Mouse (Mus musculus): ENCODE results near the gene Fcf1. TPM values are rescaled to one million over a fixed set of nuclear protein-coding genes. Genes with fewer than 3 reads are reported as not detected.

Fcf1 gene
- 106 and 142 TPM in 2 replicates for polyA plus RNA-seq (2016; fragmentation: Nextera tagmentation; extraction: Ambion mirVana)

GRCm38 (mm10) chr12:84970428-84971096, at the start of gene Fcf1, which contains the start of gene Arel1:
Gene Fcf1 (plus strand): TSS chr12:84970897.
Gene Arel1 (minus strand): TSS chr12:84970900.
- no peaks in the 10 kb centered on the region for H3K27me3 ChIP-seq (ENCODE audit: insufficient read depth, poor library complexity, severe bottlenecking)
- peak; percentile 94 for DNase-seq (ENCODE audit: low spot score)
- peak within 1 kb of the TSS; percentile 88 for H3K27ac ChIP-seq
- under 1% methylated on average over 42 of the region's 42 CpGs for WGBS
- peaks cover 22% of the 10 kb centered on the region for H3K36me3 ChIP-seq
- no peaks in the 10 kb centered on the region for H3K9me3 ChIP-seq
- H3K4me3 ChIP-seq: peak within 1 kb of the TSS; percentile 91
- H3K4me1 ChIP-seq: peaks cover 15% of the 10 kb centered on the region

GRCm38 (mm10) chr12:84921881-84922419, 48.7 kb upstream of the Fcf1 start:
- Histone ChIP-seq H3K27ac (no peak overlapping the region), H3K4me3 (no peak overlapping the region), H3K9me3 (no peaks in the 10 kb centered on the region), H3K4me1 (no peaks in the 10 kb centered on the region), H3K27me3 (ENCODE audit: insufficient read depth, poor library complexity, severe bottlenecking) (no peaks in the 10 kb centered on the region), H3K36me3 (peaks cover 77% of the 10 kb centered on the region)
- 74% methylated on average over 8 of the region's 8 CpGs for WGBS
- DNase-seq (ENCODE audit: low spot score): no peak

- 95% methylated on average over 5 of the region's 5 CpGs for WGBS
- Histone ChIP-seq H3K27me3 (ENCODE audit: insufficient read depth, poor library complexity, severe bottlenecking) (no peaks in the 10 kb centered on the region), H3K4me1 (no peaks in the 10 kb centered on the region), H3K4me3 (no peak overlapping the region), H3K9me3 (no peaks in the 10 kb centered on the region), H3K36me3 (peaks cover 84% of the 10 kb centered on the region), H3K27ac (no peak overlapping the region)
- no peak for DNase-seq (ENCODE audit: low spot score)
These were observed 46.4 kb upstream of the Fcf1 start for GRCm38 (mm10) chr12:84924324-84924723.

GRCm38 (mm10) chr12:84926542-84926941, 44.2 kb upstream of the Fcf1 start:
- Histone ChIP-seq H3K36me3 (peaks cover 84% of the 10 kb centered on the region), H3K9me3 (no peaks in the 10 kb centered on the region), H3K4me3 (no peak overlapping the region), H3K27ac (no peak overlapping the region), H3K4me1 (no peaks in the 10 kb centered on the region), H3K27me3 (ENCODE audit: insufficient read depth, poor library complexity, severe bottlenecking) (no peaks in the 10 kb centered on the region)
- no peak for DNase-seq (ENCODE audit: low spot score)
- WGBS: 93% methylated on average over 6 of the region's 6 CpGs

GRCm38 (mm10) chr12:84932210-84932609, 38.5 kb upstream of the Fcf1 start:
- WGBS: 94% methylated on average over 6 of the region's 6 CpGs

GRCm38 (mm10) chr12:84935343-84935742, 35.4 kb upstream of the Fcf1 start:
- 66% methylated on average over 5 of the region's 5 CpGs for WGBS
- no peak for DNase-seq (ENCODE audit: low spot score)
- H3K36me3 ChIP-seq: peaks cover 67% of the 10 kb centered on the region
- H3K27me3 ChIP-seq (ENCODE audit: insufficient read depth, poor library complexity, severe bottlenecking): no peaks in the 10 kb centered on the region
- no peak overlapping the region for H3K4me3 ChIP-seq
- H3K27ac ChIP-seq: no peak overlapping the region
- H3K4me1 ChIP-seq: no peaks in the 10 kb centered on the region; the same call in 1 of the 2 replicates
- no peaks in the 10 kb centered on the region for H3K9me3 ChIP-seq

More at GRCm38 (mm10) chr12:84932210-84932609, 38.5 kb upstream of the Fcf1 start:
- no peaks in the 10 kb centered on the region for H3K9me3 ChIP-seq
- H3K27ac ChIP-seq: no peak overlapping the region
- no peaks in the 10 kb centered on the region for H3K4me1 ChIP-seq
- H3K36me3 ChIP-seq: peaks cover 74% of the 10 kb centered on the region
- no peak for DNase-seq (ENCODE audit: low spot score)
- H3K4me3 ChIP-seq: no peak overlapping the region
- H3K27me3 ChIP-seq (ENCODE audit: insufficient read depth, poor library complexity, severe bottlenecking): no peaks in the 10 kb centered on the region

GRCm38 (mm10) chr12:84939117-84939516, 31.6 kb upstream of the Fcf1 start:
- DNase-seq (ENCODE audit: low spot score): no peak
- Histone ChIP-seq H3K9me3 (no peaks in the 10 kb centered on the region), H3K4me1 (peaks cover 7% of the 10 kb centered on the region; the same call in 1 of the 2 replicates), H3K36me3 (peaks cover 48% of the 10 kb centered on the region), H3K27me3 (ENCODE audit: insufficient read depth, poor library complexity, severe bottlenecking) (no peaks in the 10 kb centered on the region), H3K4me3 (no peak overlapping the region), H3K27ac (peak overlapping the region; percentile 42; the same call in 1 of the 2 replicates)
- WGBS: 79% methylated on average over 7 of the region's 7 CpGs

- 92% methylated on average over 7 of the region's 7 CpGs for WGBS
- Histone ChIP-seq H3K36me3 (peaks cover 40% of the 10 kb centered on the region), H3K27ac (no peak overlapping the region), H3K9me3 (no peaks in the 10 kb centered on the region), H3K27me3 (ENCODE audit: insufficient read depth, poor library complexity, severe bottlenecking) (no peaks in the 10 kb centered on the region), H3K4me1 (peaks cover 13% of the 10 kb centered on the region; the same call in 1 of the 2 replicates), H3K4me3 (no peak overlapping the region)
- DNase-seq (ENCODE audit: low spot score): no peak
These were observed 30.4 kb upstream of the Fcf1 start for GRCm38 (mm10) chr12:84940343-84940742.

GRCm38 (mm10) chr12:84941717-84942116, 29.0 kb upstream of the Fcf1 start:
- Histone ChIP-seq H3K4me3 (no peak overlapping the region), H3K4me1 (peaks cover 13% of the 10 kb centered on the region; the same call in 1 of the 2 replicates), H3K36me3 (peaks cover 44% of the 10 kb centered on the region), H3K27me3 (ENCODE audit: insufficient read depth, poor library complexity, severe bottlenecking) (no peaks in the 10 kb centered on the region), H3K9me3 (no peaks in the 10 kb centered on the region), H3K27ac (no peak overlapping the region)
- DNase-seq (ENCODE audit: low spot score): no peak
- WGBS: 93% methylated on average over 13 of the region's 13 CpGs

- H3K36me3 ChIP-seq: peaks cover 55% of the 10 kb centered on the region
- H3K4me3 ChIP-seq: no peak overlapping the region
- 78% methylated on average over 21 of the region's 21 CpGs for WGBS
- DNase-seq (ENCODE audit: low spot score): no peak
- peaks cover 15% of the 10 kb centered on the region; the same call in 1 of the 2 replicates for H3K4me1 ChIP-seq
- no peaks in the 10 kb centered on the region for H3K9me3 ChIP-seq
- no peak overlapping the region for H3K27ac ChIP-seq
- no peaks in the 10 kb centered on the region for H3K27me3 ChIP-seq (ENCODE audit: insufficient read depth, poor library complexity, severe bottlenecking)
These were observed 27.4 kb upstream of the Fcf1 start for GRCm38 (mm10) chr12:84943006-84943952.

- H3K9me3 ChIP-seq: no peaks in the 10 kb centered on the region
- 53% methylated on average over 4 of the region's 4 CpGs for WGBS
- no peak overlapping the region for H3K27ac ChIP-seq
- no peaks in the 10 kb centered on the region for H3K27me3 ChIP-seq (ENCODE audit: insufficient read depth, poor library complexity, severe bottlenecking)
- no peak overlapping the region for H3K4me3 ChIP-seq
- no peak for DNase-seq (ENCODE audit: low spot score)
- H3K4me1 ChIP-seq: peaks cover 18% of the 10 kb centered on the region; the same call in 1 of the 2 replicates
- peaks cover 51% of the 10 kb centered on the region for H3K36me3 ChIP-seq
These were observed 26.4 kb upstream of the Fcf1 start for GRCm38 (mm10) chr12:84944150-84944812.

GRCm38 (mm10) chr12:84944813-84945553, 25.7 kb upstream of the Fcf1 start:
- 83% methylated on average over 9 of the region's 9 CpGs for WGBS
- H3K4me3 ChIP-seq: no peak overlapping the region
- DNase-seq (ENCODE audit: low spot score): no peak
- H3K36me3 ChIP-seq: peaks cover 51% of the 10 kb centered on the region
- H3K9me3 ChIP-seq: no peaks in the 10 kb centered on the region
- peaks cover 18% of the 10 kb centered on the region; the same call in 1 of the 2 replicates for H3K4me1 ChIP-seq
- H3K27me3 ChIP-seq (ENCODE audit: insufficient read depth, poor library complexity, severe bottlenecking): no peaks in the 10 kb centered on the region
- H3K27ac ChIP-seq: no peak overlapping the region
